Mouse (Mus musculus) embryonic facial prominence, embryonic 10.5 days (tissue): Measurements from ENCODE around the gene Cnot3. TPM values are rescaled to one million over a fixed set of nuclear protein-coding genes. Genes with fewer than 3 reads are reported as not detected.
"Not testable (repeated sequence)": the region's sequence is repeated elsewhere in the genome, so short reads cannot be mapped to it uniquely, and the experiment has no call there.

Experiments
- DNase-seq: peaks from one replicate; pipeline ENCODE4 v3.0.0-alpha.2; 2017; ENCODE audit warnings: low spot score
- H3K27ac ChIP-seq: fragments of 300-500 bp; sonication (generic); replicated peaks from 2 replicates; pipeline ENCODE4 v1.5.1; 2016; ENCODE audit warnings: mild to moderate bottlenecking
- H3K27me3 ChIP-seq: fragments of 300-500 bp; sonication (generic); replicated peaks from 2 replicates; pipeline ENCODE4 v1.6.1; 2016; ENCODE audit warnings: low read depth, mild to moderate bottlenecking; ENCODE audit not compliant: poor library complexity, severe bottlenecking
- H3K36me3 ChIP-seq: fragments of 300-500 bp; sonication (generic); replicated peaks from 2 replicates; pipeline ENCODE4 v1.6.1; 2016; ENCODE audit warnings: mild to moderate bottlenecking, moderate library complexity
- H3K4me1 ChIP-seq: fragments of 300-500 bp; sonication (generic); 2 replicates; pipeline ENCODE4 v1.6.1; 2016
- H3K4me3 ChIP-seq: fragments of 300-500 bp; sonication (generic); 2 replicates; pipeline ENCODE4 v1.5.1; 2016; ENCODE audit warnings: mild to moderate bottlenecking, moderate library complexity
- H3K9me3 ChIP-seq: fragments of 300-500 bp; sonication (generic); 2 replicates; pipeline ENCODE4 v1.6.1; 2016; ENCODE audit warnings: mild to moderate bottlenecking
- WGBS: fragments of 180-500 bp; shearing (Covaris S2); methylation state at CpG from one replicate; pipeline ENCODE4 v1.1.7; 2016; 5-methylcytosine and 5-hydroxymethylcytosine counted together
- polyA plus RNA-seq: library from polyadenylated mRNA; unstranded; fragments of >200 nt; fragmentation: Nextera tagmentation; extraction: Ambion mirVana; gene quantifications from 2 replicates; pipeline ENCODE4 v1.2.1, GENCODE M21; 2016

The Cnot3 gene
- polyA plus RNA-seq, 1 experiment from 2014 or later: 88.0 TPM

DNA sequence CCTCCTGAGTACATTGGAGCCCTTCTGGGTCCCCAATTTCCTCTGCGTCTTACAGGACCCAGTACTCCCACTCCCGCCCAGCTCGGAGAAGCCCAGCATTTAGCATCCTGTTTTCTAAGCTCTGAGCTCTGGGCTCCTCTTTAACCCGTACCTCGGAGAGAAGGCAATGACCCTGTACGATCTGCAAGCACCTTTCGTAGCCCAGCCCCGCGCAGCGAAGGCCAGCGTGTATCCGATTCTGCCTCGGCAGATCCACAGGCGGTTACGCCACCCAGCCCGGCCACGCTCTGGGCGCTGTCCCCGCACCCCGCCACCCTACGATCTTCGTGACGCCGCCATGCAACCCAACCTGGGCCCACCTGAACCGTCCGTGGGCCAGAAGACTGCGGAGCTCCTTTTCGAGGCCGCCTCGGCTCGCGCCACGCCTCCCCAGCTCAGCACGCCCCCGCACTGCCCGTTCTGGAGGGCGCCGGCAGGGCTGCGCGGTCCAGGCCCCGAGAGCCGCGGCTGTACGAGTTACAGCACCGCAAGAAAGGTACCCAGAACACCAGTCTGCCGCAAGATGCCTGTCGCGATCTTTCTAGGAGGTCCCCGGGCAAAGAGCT lies 47.4 kb downstream of the Cnot3 start, which contains the start of gene Tsen34:
TSS of gene Tsen34 (plus strand) at position 482 of the 605 bp plus-strand sequence.
- Histone ChIP-seq H3K27me3 (no peaks in the 10 kb centered on the region), H3K27ac (peak within 1 kb of the TSS; percentile 95), H3K4me3 (peak within 1 kb of the TSS; percentile 85), H3K4me1 (peaks cover 25% of the 10 kb centered on the region), H3K9me3 (no peaks in the 10 kb centered on the region), H3K36me3 (peaks cover 49% of the 10 kb centered on the region)
- WGBS: under 1% methylated on average over 49 of the region's 49 CpGs
- DNase-seq: no peak

DNA sequence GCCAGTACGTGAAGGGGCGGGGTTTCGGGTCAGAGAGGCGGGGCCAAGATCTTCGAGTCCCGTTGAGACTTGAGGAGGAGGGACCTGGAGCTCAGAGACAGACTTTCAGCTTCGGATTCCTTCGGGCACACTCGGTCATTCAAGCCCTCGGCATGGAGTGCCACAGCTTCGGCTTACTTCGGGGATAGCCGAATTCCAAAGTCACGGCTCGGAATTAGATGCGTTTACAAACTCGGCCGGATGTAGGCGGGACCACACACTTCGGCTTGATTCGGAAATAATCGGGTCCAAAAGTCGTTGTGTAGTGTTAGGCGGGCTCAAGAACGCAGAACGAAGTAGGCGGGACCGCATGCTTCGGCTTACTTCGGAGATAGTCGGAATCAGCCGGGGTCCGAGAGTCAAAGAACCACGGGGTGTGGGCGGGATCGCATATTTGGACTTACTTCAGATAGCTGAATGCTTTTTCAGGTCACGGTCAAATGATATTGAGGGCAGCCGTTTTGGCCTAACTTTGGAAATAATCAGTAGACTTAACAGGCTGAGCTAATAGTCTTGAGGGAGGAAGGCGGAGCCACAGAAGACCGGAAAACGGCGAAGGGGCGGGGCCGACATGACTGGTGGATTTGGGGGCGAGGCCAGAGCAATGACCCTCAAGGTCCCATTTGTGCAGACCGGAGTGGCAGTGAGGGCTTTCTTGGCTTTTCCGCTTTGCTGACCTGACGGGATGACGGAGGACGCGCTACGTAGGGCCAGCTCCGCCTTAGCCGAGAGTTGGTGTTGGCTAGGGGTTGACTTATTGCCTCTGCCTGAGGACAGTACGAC lies 48.1 kb downstream of the Cnot3 start, which contains the start of gene Mboat7:
TSS of gene Mboat7 (minus strand) at position 537 of the 822 bp plus-strand sequence.
- peaks cover 25% of the 10 kb centered on the region for H3K4me1 ChIP-seq
- H3K4me3 ChIP-seq: peak within 1 kb of the TSS; percentile 85
- H3K36me3 ChIP-seq: peaks cover 49% of the 10 kb centered on the region
- H3K27me3 ChIP-seq: no peaks in the 10 kb centered on the region
- peak; percentile 96 for DNase-seq
- WGBS: under 1% methylated on average over 55 of the region's 55 CpGs
- no peaks in the 10 kb centered on the region for H3K9me3 ChIP-seq
- peak within 1 kb of the TSS; percentile 95 for H3K27ac ChIP-seq

DNA sequence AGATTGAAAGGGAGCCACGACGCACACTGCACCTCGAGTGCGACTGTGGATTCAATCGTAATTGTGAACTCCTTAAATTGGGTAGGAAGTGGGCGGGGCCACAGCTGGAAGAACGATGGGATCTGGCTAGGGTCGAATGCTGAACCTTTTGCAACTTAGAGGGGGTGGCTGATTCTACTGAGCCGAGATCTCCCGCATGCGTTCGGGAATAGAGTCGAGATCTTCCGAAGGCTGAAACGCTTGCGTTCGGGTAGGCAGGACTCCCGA lies 48.7 kb downstream of the Cnot3 start:
- WGBS: under 1% methylated on average over 18 of the region's 18 CpGs
- peak overlapping the region; percentile 95 for H3K27ac ChIP-seq
- H3K4me1 ChIP-seq: peaks cover 25% of the 10 kb centered on the region
- no peak for DNase-seq
- no peaks in the 10 kb centered on the region for H3K9me3 ChIP-seq
- peak overlapping the region; percentile 85 for H3K4me3 ChIP-seq
- peaks cover 50% of the 10 kb centered on the region for H3K36me3 ChIP-seq
- no peaks in the 10 kb centered on the region for H3K27me3 ChIP-seq

DNA sequence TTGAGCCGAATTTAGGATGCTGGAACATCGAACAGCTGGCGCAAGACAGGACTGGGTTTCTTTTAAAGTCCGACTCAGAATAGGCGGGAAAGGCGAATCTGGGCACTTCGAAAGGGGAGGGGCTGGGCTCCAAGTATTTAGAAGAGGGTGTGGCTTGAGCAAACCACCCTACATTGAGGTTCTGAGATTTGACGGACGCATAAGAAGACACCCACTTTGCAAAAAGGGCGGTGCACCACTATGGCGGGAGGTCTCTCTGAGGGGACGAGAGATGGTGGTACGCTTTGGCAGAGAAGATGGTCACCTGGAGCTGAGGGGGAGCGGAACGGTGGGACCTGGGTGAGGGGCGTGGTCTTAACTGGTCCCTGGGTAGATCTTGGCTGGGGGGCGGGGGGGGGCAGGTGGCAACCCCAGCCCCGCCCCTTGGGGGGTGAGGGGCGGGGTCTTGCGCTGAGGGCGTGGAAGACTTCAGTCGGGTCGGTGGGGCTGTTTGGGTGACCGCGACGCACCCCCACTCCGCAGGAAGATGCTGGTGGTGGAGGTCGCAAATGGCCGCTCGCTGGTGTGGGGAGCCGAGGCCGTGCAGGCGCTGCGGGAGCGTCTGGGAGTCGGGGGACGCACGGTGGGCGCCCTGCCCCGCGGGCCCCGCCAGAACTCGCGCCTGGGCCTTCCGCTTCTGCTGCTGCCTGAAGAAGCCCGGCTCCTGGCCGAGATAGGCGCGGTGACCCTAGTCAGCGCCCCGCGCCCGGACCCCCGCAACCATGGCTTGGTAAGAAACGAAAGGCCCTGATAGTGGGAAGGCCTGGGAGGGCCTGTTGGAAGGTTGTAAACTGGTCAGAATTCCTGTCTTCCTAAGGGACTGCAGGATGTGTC lies 49.2 kb downstream of the Cnot3 start:
- H3K27ac ChIP-seq: peak overlapping the region; percentile 95
- DNase-seq: peak; percentile 84
- H3K36me3 ChIP-seq: peaks cover 52% of the 10 kb centered on the region
- 1% methylated on average over 55 of the region's 55 CpGs for WGBS
- no peaks in the 10 kb centered on the region for H3K27me3 ChIP-seq
- H3K4me1 ChIP-seq: peaks cover 25% of the 10 kb centered on the region
- H3K9me3 ChIP-seq: no peaks in the 10 kb centered on the region
- peak overlapping the region; percentile 85 for H3K4me3 ChIP-seq

DNA sequence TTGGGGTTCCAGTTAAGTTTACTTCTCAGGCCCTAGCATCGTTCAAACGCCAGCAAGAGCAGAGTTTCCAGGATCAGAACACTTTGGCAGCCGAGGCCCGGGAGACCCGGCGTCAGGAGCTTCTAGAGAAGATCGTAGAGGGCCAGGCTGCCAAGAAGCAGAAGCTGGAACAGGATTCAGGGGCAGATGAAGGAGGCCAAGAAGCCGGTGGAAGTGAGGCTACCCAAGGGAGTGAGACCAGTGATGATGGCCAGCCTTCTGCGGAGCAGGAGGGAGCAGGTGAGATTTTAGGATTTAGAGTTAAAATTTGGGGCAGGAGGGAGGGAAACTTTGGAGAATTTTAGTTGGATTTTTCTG lies 49.9 kb downstream of the Cnot3 start:
- 11% methylated on average over 9 of the region's 9 CpGs for WGBS
- H3K9me3 ChIP-seq, H3K27me3 ChIP-seq: not testable (repeated sequence)
- Histone ChIP-seq H3K36me3 (peaks cover 56% of the 10 kb centered on the region), H3K4me3 (peak overlapping the region; percentile 85), H3K4me1 (peaks cover 25% of the 10 kb centered on the region), H3K27ac (peak overlapping the region; percentile 95)
- peak; percentile 21 for DNase-seq

DNA sequence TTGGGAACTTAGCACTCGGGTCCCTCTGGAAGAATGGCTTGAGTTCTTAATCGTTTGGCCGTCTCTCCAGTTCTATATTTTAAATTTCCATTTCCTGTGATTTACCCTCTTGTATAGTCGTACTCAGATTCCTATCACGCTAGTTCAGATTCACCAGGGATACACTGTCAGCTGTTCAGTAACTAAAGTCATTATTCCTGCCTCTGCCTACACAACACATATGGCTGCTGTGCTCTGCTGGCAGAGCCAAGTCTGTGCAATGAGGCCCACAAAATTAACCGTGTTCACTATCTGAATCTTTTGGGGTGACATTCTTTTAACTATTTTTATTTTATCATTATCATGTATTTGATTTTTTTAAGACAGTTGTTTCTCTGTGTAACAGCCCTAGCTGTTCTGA lies 53.4 kb downstream of the Cnot3 start:
- H3K36me3 ChIP-seq: peaks cover 65% of the 10 kb centered on the region

DNA sequence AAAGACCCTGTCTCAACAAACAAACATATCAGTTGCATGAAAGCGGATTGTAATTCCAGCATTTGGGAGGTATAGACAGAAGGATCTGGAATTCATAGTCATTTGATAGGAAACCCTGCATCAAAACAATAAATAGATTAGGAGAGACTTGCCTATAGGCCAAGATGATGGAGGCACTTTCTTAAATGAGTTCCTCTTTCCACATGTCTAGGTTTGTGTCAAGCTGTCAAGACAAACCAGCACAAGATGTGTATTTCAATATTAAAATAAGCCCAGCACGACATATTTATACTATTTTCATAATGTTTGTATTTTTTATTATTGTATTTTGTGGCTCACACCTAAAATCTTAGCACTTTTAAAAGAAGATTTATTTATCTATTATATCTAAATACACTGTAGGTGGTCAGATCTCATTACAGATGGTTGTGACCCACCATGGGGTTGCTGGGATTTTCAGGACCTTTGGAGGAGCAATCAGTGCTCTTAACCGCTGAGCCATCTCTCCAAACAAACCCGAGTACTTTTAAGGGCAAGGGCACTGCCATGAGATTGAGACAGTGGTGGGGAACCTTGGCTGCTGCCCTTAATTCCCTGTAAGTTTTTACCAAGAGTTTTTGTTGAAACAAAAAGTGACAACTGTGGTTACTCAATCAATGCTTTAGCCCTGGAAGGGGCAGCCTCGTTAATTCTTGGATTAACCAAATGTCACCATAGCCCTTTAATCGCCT lies 58.2 kb downstream of the Cnot3 start:
- H3K4me1 ChIP-seq: peaks cover 13% of the 10 kb centered on the region
- DNase-seq: no peak
- H3K36me3 ChIP-seq: peaks cover 77% of the 10 kb centered on the region
- WGBS: 19% methylated on average over 6 of the region's 6 CpGs
- peak overlapping the region; percentile 96 for H3K27ac ChIP-seq
- no peaks in the 10 kb centered on the region for H3K9me3 ChIP-seq
- H3K4me3 ChIP-seq: peak overlapping the region; percentile 87
- no peaks in the 10 kb centered on the region for H3K27me3 ChIP-seq

More for the DNA sequence above, 53.4 kb downstream of the Cnot3 start:
- no peaks in the 10 kb centered on the region for H3K27me3 ChIP-seq
- WGBS: 96% methylated on average over 6 of the region's 6 CpGs
- H3K4me3 ChIP-seq: no peak overlapping the region
- no peak for DNase-seq
- H3K27ac ChIP-seq: no peak overlapping the region
- H3K9me3 ChIP-seq: no peaks in the 10 kb centered on the region
- peaks cover 12% of the 10 kb centered on the region for H3K4me1 ChIP-seq

DNA sequence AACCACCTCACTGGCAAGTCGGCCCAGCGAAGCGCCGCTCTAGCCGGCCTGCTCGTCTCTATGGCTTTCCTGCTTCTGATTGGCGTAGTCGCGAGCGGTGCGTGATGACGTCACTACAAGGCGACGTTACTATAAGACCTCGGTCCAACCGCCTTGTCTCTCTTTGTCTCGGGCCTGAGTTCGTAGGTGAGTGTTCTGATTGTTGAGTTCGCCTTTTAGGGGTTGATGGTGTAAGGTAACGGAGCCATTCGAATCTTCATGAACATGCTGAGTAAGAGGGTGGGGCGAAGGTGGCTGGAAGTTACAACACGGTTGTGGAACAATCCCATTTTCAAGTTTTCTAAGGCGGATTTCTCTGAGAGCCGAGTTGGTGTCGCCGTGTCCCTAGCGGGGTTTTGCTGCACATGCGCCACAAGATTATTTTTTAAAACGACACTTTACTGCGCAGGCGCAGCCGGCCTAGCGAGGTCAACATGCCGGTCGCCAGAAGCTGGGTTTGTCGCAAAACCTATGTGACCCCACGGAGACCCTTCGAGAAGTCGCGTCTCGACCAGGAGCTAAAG lies 58.9 kb downstream of the Cnot3 start, which contains the start of gene Rps9:
TSS of gene Rps9 (plus strand) at position 115 of the 563 bp plus-strand sequence.
- Histone ChIP-seq H3K36me3 (peaks cover 71% of the 10 kb centered on the region), H3K4me3 (peak within 1 kb of the TSS; percentile 87), H3K4me1 (peaks cover 13% of the 10 kb centered on the region), H3K27ac (peak within 1 kb of the TSS; percentile 96), H3K27me3 (no peaks in the 10 kb centered on the region), H3K9me3 (no peaks in the 10 kb centered on the region)
- peak; percentile 94 for DNase-seq
- under 1% methylated on average over 42 of the region's 42 CpGs for WGBS

DNA sequence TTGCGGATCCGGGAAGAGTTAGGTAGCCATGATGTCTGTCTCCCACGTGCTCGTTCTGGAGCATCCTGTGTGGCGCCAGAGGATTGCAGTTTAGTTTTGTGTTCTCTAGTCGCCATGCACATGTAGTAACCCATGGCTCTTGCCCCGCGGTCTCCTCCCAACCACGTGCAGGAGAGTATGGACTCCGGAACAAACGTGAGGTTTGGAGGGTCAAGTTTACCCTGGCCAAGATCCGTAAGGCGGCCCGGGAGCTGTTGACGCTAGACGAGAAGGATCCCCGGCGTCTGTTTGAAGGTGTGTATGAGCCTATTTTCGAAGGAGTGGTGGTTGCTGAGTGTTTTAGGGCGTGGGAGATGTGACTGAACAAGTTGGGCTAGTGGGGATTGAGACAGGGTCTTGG lies 59.4 kb downstream of the Cnot3 start:
- no peaks in the 10 kb centered on the region for H3K27me3 ChIP-seq
- H3K9me3 ChIP-seq: no peaks in the 10 kb centered on the region
- H3K36me3 ChIP-seq: peaks cover 66% of the 10 kb centered on the region
- no peak for DNase-seq
- under 1% methylated on average over 20 of the region's 20 CpGs for WGBS
- peak overlapping the region; percentile 96 for H3K27ac ChIP-seq
- peaks cover 13% of the 10 kb centered on the region for H3K4me1 ChIP-seq
- H3K4me3 ChIP-seq: peak overlapping the region; percentile 87

DNA sequence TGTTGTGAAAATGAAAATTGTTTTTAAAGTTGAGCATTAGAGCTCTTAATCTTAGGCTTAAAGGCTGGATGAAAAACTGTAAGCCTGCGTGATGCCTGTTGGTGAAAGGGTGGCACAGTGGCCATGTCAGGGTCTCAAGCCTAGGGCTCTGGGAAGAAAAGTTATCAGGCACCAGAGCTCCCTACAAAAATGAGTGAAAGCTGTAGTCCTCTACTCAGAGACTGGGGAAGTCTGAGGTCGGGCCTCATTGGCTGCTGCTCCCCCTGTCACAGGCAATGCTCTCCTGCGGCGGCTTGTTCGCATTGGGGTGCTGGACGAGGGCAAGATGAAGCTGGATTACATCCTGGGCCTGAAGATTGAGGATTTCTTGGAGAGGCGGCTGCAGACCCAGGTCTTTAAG lies 60.4 kb downstream of the Cnot3 start:
- 9% methylated on average over 7 of the region's 7 CpGs for WGBS
- Histone ChIP-seq H3K4me3 (peak overlapping the region; percentile 87), H3K36me3 (peaks cover 56% of the 10 kb centered on the region), H3K27ac (peak overlapping the region; percentile 96), H3K4me1 (peaks cover 13% of the 10 kb centered on the region)
- not testable (repeated sequence) for H3K9me3 ChIP-seq, H3K27me3 ChIP-seq
- DNase-seq: peak; percentile 17

DNA sequence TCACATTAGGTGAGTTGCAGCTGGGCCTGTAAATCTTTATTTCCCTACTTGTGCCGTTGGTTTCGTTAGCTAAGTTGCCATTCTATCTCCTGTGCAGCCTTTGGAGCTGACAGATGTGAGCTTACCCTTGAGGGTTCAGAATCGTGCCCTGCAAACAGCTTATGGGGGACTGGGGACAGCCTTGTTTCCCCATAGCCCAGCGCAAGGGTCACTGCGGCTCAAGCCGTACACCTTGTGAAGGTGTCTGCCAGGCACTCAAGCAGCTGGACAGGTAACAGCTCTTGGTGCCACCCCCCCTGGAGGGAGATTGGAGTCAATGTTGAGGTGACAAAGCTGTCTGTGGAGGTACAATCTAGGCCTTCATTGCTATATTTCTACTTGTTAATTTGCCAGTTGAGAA lies 60.8 kb downstream of the Cnot3 start:
- 43% methylated on average over 6 of the region's 6 CpGs for WGBS
- peaks cover 13% of the 10 kb centered on the region for H3K4me1 ChIP-seq
- no peaks in the 10 kb centered on the region for H3K27me3 ChIP-seq
- peaks cover 55% of the 10 kb centered on the region for H3K36me3 ChIP-seq
- H3K27ac ChIP-seq: peak overlapping the region; percentile 96
- peak overlapping the region; percentile 87 for H3K4me3 ChIP-seq
- DNase-seq: no peak
- H3K9me3 ChIP-seq: no peaks in the 10 kb centered on the region
